Mouse (Mus musculus) testis, postnatal 10 days (tissue): ENCODE data around the gene Ksr1.

Experiments
- DNase-seq: peaks from one replicate; pipeline ENCODE4 v3.0.0; 2021; ENCODE audit warnings: low spot score

Ksr1 gene

GRCm38 (mm10) chr11:79065463-79066190 is 80.6 kb downstream of the Ksr1 start:
- DNase-seq: no peak

GRCm38 (mm10) chr11:79064311-79064710 is 81.9 kb downstream of the Ksr1 start:
- no peak for DNase-seq

GRCm38 (mm10) chr11:79063616-79064015 is 82.6 kb downstream of the Ksr1 start:
- no peak for DNase-seq

GRCm38 (mm10) chr11:79062897-79063296 is 83.3 kb downstream of the Ksr1 start:
- DNase-seq: no peak

GRCm38 (mm10) chr11:79061839-79062238 is 84.4 kb downstream of the Ksr1 start:
- DNase-seq: no peak

GRCm38 (mm10) chr11:79059850-79060249 is 86.4 kb downstream of the Ksr1 start:
- no peak for DNase-seq

- DNase-seq: no peak
Observed at GRCm38 (mm10) chr11:79059062-79059461, 87.1 kb downstream of the Ksr1 start.

- DNase-seq: no peak
Observed at GRCm38 (mm10) chr11:79058610-79059009, 87.6 kb downstream of the Ksr1 start.

GRCm38 (mm10) chr11:79057809-79058208 is 88.4 kb downstream of the Ksr1 start:
- DNase-seq: no peak

GRCm38 (mm10) chr11:79056891-79057290 is 89.3 kb downstream of the Ksr1 start:
- no peak for DNase-seq

- DNase-seq: no peak
Observed at GRCm38 (mm10) chr11:79056027-79056426, 90.2 kb downstream of the Ksr1 start.

- DNase-seq: no peak
Observed at GRCm38 (mm10) chr11:79055161-79055560, 91.0 kb downstream of the Ksr1 start.

- DNase-seq: no peak
Observed at GRCm38 (mm10) chr11:79054161-79055152, 91.8 kb downstream of the Ksr1 start.

GRCm38 (mm10) chr11:79053437-79053836 is 92.8 kb downstream of the Ksr1 start:
- no peak for DNase-seq

- no peak for DNase-seq
Observed at GRCm38 (mm10) chr11:79052769-79053168, 93.4 kb downstream of the Ksr1 start.

- no peak for DNase-seq
Observed at GRCm38 (mm10) chr11:79051522-79051921, 94.7 kb downstream of the Ksr1 start.

- no peak for DNase-seq
Observed at GRCm38 (mm10) chr11:79050781-79051507, 95.3 kb downstream of the Ksr1 start.

- DNase-seq: no peak
Observed at GRCm38 (mm10) chr11:79048906-79049305, 97.3 kb downstream of the Ksr1 start.

- no peak for DNase-seq
Observed at GRCm38 (mm10) chr11:79047180-79047727, 99.0 kb downstream of the Ksr1 start.

GRCm38 (mm10) chr11:79046561-79047155 is 99.5 kb downstream of the Ksr1 start:
- DNase-seq: no peak

GRCm38 (mm10) chr11:79045231-79045630 is 101.0 kb downstream of the Ksr1 start:
- no peak for DNase-seq

- DNase-seq: no peak
Observed at GRCm38 (mm10) chr11:79044798-79045197, 101.4 kb downstream of the Ksr1 start.
